Mouse (Mus musculus) G1E (cell line): ENCODE measurements around the gene Il17rd.

ENCODE experiments used
- CTCF ChIP-seq: IDR thresholded peaks from 2 replicates; pipeline ENCODE4 v1.5.1; 2012; ENCODE audit warnings: low read depth, low read length, inconsistent platforms, mixed read lengths
- GATA1 ChIP-seq: IDR thresholded peaks from 2 replicates; pipeline ENCODE4 v1.6.1; 2012; ENCODE audit warnings: borderline replicate concordance, low read length, inconsistent platforms, mixed read lengths
- GATA2 ChIP-seq: IDR thresholded peaks from 2 replicates; pipeline ENCODE4 v1.6.1; 2012; ENCODE audit warnings: low read depth, low read length, inconsistent platforms, borderline replicate concordance
- POLR2AphosphoS5 ChIP-seq: IDR thresholded peaks from 2 replicates; pipeline ENCODE4 v1.6.1; 2012; ENCODE audit warnings: low read depth, low read length, inconsistent platforms; ENCODE audit not compliant: insufficient replicate concordance
- TAL1 ChIP-seq: conservative IDR thresholded peaks from 2 replicates; pipeline ENCODE4 v1.6.1; 2012; ENCODE audit warnings: low read depth, low read length, inconsistent platforms, mixed read lengths

GRCm38 (mm10) chr14:27116577-27117165 lies 77.9 kb downstream of the Il17rd start:
- TF ChIP-seq CTCF = no peak
- TF ChIP-seq GATA1 = no peak
- no peak for TF ChIP-seq POLR2AphosphoS5
- TF ChIP-seq GATA2 = no peak
- TF ChIP-seq TAL1 = no peak
